Mouse (Mus musculus): Measurements from ENCODE around the gene Pdcd6ip.
"Not testable (repeated sequence)": the region's sequence is repeated elsewhere in the genome, so short reads cannot be mapped to it uniquely, and the experiment has no call there.

Pdcd6ip gene

GRCm38 (mm10) chr9:113707481-113708360 lies at the start of gene Pdcd6ip:
Pdcd6ip (minus strand) TSS chr9:113708259.
- DNase-seq (ENCODE audit: low spot score): peak; percentile 71

DNA sequence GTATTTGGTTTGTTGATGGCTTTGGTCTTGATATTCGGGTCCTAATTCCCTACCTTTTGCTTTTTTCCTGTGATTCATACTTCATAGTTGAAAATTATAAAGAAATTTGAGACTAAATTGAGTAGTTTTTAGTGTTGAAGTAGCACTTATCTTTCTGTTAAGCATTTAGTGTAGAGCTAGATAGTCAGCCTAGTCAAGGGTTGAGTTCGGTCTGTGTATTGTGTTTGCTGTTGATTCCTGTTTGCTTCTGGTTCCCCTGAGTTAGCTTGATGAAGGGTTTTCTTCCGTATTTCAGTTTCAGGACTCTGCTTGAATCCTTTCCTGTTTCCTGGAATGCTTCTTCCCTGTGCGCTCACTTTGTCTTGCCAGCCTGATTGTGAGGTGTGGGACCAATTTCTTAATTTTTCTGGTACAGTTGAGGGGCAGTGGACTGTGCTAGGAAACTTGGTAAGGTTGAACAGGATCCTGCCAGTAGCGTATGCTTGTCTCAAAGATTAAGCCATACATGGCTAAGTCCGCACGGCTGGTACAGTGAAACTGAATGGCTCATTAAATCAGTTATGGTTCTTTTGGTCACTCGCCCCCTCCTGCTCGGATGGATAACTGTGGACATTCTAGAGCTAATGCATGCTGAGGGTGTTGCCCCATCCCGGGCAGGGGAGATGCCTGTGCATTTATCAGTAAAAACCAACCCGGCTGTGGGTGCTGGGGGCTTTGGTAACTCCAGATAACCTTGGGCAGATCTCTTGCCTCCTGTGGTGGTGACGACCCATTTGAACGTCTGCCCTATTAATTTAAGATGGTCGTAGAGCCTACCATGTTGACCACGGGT lies 48.0 kb upstream of the Pdcd6ip start:
- DNase-seq (ENCODE audit: low spot score): no peak

DNA sequence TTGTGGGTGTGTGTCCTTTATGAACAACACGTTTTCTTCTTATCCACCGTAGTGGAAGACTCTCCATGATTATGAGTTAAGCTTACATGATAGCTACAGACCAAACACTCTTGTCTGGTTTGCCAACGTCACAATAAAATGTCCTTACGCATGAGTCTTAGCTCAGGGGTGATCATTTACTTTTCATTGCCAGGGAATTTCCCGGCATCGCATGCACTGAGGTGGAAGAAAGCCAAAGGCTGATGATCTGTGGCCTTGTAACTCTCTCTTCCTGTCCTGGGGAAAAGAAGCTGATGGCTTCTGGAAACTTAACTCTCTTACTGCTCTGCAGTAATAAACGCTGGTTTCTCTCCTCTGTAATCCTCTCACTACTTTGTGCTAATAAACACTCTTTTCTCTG lies 41.3 kb upstream of the Pdcd6ip start:
- DNase-seq (ENCODE audit: low spot score): no peak

DNA sequence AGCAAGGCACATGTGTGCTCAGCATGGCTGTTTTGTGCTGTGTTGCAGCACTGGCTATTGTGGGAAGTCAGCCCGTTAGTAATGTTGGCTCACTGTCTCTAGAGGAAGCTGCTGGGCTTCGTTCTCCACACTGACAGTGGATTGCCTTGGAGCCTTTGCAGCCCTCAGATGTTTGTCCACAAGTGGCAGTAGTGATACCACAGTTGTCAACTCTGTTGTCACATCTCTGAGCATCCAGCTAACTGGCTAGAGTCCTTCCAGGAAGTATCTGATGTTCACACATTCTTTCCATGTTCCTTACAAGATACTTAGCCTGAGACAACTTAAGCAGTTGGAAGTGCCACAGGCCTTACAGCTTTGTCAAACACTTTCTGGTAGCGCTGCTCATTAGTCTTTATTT lies 35.2 kb upstream of the Pdcd6ip start:
- DNase-seq (ENCODE audit: low spot score): no peak

- DNase-seq (ENCODE audit: low spot score): no peak
Observed at GRCm38 (mm10) chr9:113742361-113742794, 34.3 kb upstream of the Pdcd6ip start.

DNA sequence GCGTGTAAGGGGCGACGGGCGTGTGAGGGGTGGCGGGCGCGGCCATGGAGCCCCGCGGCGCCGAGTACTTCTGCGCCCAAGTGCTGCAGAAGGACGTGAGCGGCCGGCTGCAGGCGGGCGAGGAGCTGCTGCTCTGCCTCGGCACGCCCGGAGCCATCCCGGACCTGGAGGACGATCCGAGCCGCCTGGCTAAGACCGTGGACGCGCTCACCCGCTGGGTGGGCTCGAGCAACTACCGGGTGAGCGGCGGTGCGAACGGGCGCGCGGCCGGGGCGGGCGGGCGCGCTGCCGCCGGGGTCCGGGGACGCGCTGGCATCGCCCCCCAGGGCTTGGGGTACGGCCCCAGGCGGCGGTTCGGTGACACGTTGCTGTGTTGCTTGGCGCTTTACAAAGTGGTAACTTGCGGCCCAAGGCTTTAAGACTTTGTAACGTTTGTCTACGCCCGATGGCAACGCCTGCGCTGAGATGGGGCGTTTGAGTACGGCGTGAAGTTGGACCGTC lies 33.6 kb upstream of the Pdcd6ip start:
- no peak for DNase-seq (ENCODE audit: low spot score)

GRCm38 (mm10) chr9:113741108-113741636 lies 33.1 kb upstream of the Pdcd6ip start, which contains the start of gene Clasp2:
Clasp2 (plus strand) TSS chr9:113741473.
- peak; percentile 41 for DNase-seq (ENCODE audit: low spot score)

DNA sequence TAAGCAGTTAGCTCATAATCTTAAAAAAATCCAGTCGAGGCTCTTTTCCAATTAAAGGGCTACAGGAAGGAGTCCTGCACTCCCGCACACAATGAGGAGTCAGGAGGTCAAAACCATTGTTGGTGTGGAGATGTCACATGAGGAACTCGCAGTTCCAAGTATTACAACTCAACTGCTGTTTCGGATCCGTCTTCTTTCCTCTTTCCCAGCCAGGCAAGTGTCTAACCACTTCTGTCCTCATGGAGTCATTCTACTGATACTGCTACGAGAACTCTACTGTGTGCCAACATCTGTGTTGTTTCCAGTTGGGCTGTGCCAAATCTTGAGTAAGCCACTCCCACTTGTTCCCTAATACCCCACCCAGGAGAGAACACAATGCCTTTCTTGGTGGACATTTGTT lies 30.9 kb upstream of the Pdcd6ip start:
- no peak for DNase-seq (ENCODE audit: low spot score)

GRCm38 (mm10) chr9:113738021-113738420 lies 30.0 kb upstream of the Pdcd6ip start:
- DNase-seq (ENCODE audit: low spot score): no peak

DNA sequence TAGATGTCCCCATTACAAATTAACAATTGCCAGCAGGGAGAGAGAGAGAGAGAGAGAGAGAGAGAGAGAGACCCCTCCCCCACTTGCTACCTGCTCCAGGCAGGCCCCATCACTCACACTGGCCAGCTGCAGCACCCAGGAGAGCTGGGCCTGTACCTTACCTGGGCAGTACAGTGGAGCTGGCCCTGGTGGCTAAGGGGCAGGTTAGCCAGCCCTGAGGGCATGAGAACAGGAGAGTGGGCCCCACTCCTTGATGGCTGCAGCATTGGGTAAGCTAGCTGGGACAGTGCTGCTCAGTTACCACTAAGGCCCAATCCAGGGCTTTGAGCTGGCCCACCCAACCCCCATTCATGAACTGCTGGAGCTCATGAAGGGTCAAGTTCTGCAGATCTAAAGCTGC lies 27.9 kb upstream of the Pdcd6ip start:
- no peak for DNase-seq (ENCODE audit: low spot score)

GRCm38 (mm10) chr9:113731540-113731939 lies 23.5 kb upstream of the Pdcd6ip start:
- no peak for DNase-seq (ENCODE audit: low spot score)

GRCm38 (mm10) chr9:113726991-113727680 lies 19.1 kb upstream of the Pdcd6ip start:
- DNase-seq (ENCODE audit: low spot score): no peak

DNA sequence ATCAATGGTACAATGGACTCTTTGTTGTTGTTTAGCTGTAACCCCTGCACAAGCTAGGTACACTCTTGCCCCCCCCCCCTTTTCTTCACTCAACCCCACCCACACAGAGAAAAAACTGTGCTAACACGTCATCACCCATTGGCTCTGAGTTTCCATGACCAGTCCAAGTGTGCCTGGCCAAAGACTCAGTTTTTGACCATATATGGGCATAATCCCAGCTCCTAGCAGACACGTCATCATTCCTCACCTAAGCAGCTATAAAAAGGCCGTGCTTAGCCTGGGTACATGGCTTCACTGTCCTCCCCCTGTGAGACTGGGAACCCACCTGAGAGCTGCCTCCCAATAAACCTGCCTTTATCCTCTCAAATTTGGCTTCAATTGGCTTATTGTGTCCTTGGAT lies 18.1 kb upstream of the Pdcd6ip start:
- DNase-seq (ENCODE audit: low spot score): no peak

DNA sequence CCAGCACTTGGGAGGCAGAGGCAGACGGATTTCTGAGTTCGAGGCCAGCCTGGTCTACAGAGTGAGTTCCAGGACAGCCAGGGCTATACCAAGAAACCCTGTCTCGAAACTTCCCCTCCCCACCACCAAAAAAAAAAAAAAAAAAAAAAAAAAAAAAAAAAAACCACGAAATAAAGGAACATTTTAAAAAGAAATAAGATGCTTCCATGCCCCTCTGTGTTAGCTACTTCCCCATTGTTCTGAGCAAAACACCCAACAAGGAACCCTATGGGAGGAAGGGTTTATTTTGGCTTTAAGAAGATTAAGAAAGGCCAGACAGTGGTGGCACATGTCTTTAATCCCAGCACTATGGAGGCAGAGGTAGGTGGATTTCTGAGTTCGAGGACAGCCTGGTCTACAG lies 17.6 kb upstream of the Pdcd6ip start:
- DNase-seq (ENCODE audit: low spot score): not testable (repeated sequence)

- DNase-seq (ENCODE audit: low spot score): no peak
Observed at GRCm38 (mm10) chr9:113724646-113725045, 16.6 kb upstream of the Pdcd6ip start.

- DNase-seq (ENCODE audit: low spot score): no peak
Observed at GRCm38 (mm10) chr9:113719063-113719462, 11.0 kb upstream of the Pdcd6ip start.

GRCm38 (mm10) chr9:113710871-113711270 lies 2.8 kb upstream of the Pdcd6ip start:
- no peak for DNase-seq (ENCODE audit: low spot score)

DNA sequence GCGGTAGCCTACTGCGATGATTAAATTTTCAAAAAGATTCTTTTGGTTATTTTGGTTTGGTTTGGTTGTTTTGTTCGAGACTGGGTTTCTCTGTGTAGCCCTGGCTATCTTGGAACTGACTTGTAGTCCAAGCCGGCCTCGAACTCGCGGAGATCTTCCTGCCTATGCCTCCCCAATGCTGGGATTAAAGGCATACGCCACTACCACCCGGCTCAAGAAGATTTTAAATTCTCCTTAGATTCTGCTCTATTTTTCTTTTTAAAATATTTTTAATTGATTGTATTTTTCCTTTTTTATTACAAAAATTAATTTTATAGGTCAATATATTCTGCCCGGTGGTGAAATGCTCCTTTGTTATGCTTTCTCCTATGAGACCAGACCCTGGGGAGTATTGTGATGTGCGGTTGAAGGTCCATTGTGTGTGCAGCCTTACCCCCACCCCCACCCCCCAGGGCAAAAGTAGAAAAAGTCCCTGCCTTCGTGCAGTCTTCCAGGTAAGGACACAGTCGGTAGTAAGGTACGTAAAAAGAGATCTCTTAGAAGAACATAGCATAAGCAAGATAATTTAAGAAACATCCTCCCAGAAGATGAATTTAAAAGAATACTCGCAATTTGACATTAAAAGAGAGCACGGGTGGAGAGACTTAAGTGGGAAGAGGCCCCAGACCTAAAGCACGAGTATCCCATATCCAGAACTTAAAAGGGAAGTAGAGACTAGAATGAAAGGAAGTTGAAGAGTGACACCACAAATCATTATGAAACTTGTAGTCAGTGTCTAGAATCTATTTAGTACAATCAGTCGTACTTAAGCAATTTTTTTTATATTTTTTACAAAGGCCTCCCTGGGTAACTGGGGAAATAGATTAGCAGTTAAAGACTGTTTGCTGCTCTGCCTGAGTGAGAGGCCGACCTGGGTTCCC lies 562 bp upstream of the Pdcd6ip start:
- DNase-seq (ENCODE audit: low spot score): no peak

GRCm38 (mm10) chr9:113706841-113707240 lies 1.2 kb downstream of the Pdcd6ip start:
- no peak for DNase-seq (ENCODE audit: low spot score)

DNA sequence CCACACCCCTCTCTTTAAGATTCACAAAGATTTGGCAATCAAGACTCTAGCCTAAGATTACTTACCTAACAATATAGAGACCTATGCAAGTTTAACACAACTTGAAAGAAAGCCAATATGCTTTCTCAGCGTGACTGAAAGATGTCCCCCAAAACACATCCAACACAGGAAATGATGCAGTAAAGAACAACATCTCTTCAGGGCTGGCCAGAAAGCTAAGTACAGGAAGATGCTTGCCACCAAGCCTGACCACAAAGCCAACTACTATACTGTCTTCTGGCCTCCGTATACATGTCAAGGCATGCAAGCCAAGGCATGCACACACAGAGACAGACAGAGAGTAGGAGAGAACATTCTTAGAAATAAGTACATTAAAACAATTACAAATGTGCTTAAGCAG lies 2.0 kb downstream of the Pdcd6ip start:
- no peak for DNase-seq (ENCODE audit: low spot score)

Data from layer of hippocampus, adult 9-10 months (tissue).